Comparison of ENCODE assay signal across 14 mouse cellular contexts in the genomic region with DNA sequence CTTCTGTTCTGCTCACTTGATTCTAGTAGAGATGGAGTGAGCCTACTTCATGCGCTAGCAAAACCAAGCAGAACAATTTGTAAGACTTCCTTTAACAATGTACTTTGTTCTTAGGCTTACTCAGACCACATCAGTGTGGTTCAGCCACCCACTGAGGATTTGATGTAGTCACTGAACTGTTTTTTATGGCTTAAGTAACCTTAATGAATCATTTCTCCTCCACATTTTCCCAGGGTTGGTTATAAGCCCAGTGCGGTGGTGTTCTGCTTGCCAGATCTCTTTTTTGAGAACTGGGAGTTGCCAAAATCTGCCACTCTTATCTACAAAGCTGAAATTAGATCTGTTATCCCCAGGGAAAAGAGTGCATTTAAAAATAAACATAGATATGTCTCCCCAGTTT. TPM values are rescaled to one million over a fixed set of nuclear protein-coding genes. Genes with fewer than 3 reads are reported as not detected.
A peak's percentile ranks its signal among the peaks of the same experiment; 100 is the strongest.
DNase-seq lines count a peak whose midpoint lies in the region; ATAC-seq lines count a peak whose summit lies in the region.
"Had no signal": no experiment of that assay in that cellular context is flagged by ENCODE, and none has a peak within 500 bp of the region (broad histone marks: within the 10 kb centered on the region; RNA-seq: fewer than 3 reads in every experiment).

No protein-coding gene starts in this region.

- H3K4me3 ChIP-seq in heart, embryonic 11.5 days (ENCODE audit: low read depth, low read length) = no peak overlapping the region
- H3K4me3 ChIP-seq: embryonic facial prominence, embryonic 10.5 days; forebrain, embryonic 15.5 days had no signal

- no peak overlapping the region for H3K4me2 ChIP-seq in heart, embryonic 11.5 days
- H3K4me2 ChIP-seq: forebrain, embryonic 15.5 days had no signal

- H3K4me1 ChIP-seq in heart, embryonic 11.5 days (ENCODE audit: control insufficient read depth, insufficient read depth, low read length) = no peaks in the 10 kb centered on the region
- H3K4me1 ChIP-seq: embryonic facial prominence, embryonic 10.5 days; forebrain, embryonic 15.5 days had no signal

- no peaks in the 10 kb centered on the region for H3K9me3 ChIP-seq in heart, embryonic 11.5 days (replicated peaks; ENCODE audit: control insufficient read depth, low read length)
- H3K9me3 ChIP-seq: embryonic facial prominence, embryonic 10.5 days; forebrain, embryonic 15.5 days had no signal

- intact Hi-C loops in heart, postnatal 10 days (cut with DNase I) = no loop called here

- H3K9ac ChIP-seq in heart, embryonic 11.5 days (ENCODE audit: low read depth, low read length) = no peak overlapping the region
- H3K9ac ChIP-seq: forebrain, embryonic 15.5 days had no signal

- WGBS in heart, embryonic 11.5 days (ENCODE audit: insufficient replicate concordance) = 77% methylated on average over 2 of the region's 2 CpGs

- peak; percentile 23 to 33 for DNase-seq in heart, adult 9 months (ENCODE audit: low spot score in 2 of 2)
- DNase-seq in ovary, adult 18-20 months (ENCODE audit: low spot score) = peak; percentile 47
- no peak for DNase-seq in ovary, postnatal 36 days (ENCODE audit: low spot score)
- DNase-seq in adrenal gland, postnatal 14 days = peak; percentile 45
- peak; percentile 12 to 17 for DNase-seq in heart, postnatal 10 days
- no peak for DNase-seq in lung, postnatal 14 days
- DNase-seq: cerebellum, adult 9-10 months; lung, adult 18-20 months; retina, postnatal 1 day had no signal

- H3K27me3 ChIP-seq in heart, embryonic 11.5 days (ENCODE audit: control insufficient read depth, insufficient read depth, low read length) = no peaks in the 10 kb centered on the region
- H3K27me3 ChIP-seq: forebrain, embryonic 15.5 days had no signal

- no peak overlapping the region for H3K27ac ChIP-seq in heart, embryonic 11.5 days (ENCODE audit: low read depth, low read length)
- H3K27ac ChIP-seq: embryonic facial prominence, embryonic 10.5 days; forebrain, embryonic 15.5 days had no signal

- no peak for ATAC-seq in heart, embryonic 11.5 days (replicated peaks; ENCODE audit: insufficient number of reproducible peaks, low FRiP score, low TSS enrichment)
- ATAC-seq: forebrain, embryonic 15.5 days; intestine, postnatal 0 days had no signal

- peaks cover 23% of the 10 kb centered on the region for H3K36me3 ChIP-seq in heart, embryonic 11.5 days (ENCODE audit: control insufficient read depth, insufficient read depth, low read length)

RNA-seq across cellular contexts. Expression of gene Blmh, which starts 28.9 kb away (rescaled TPM):
- 89.0 and 111 TPM in 2 replicates for polyA plus RNA-seq in heart, embryonic 11.5 days (2014; fragmentation: Nextera tagmentation; extraction: Ambion mirVana)
- total RNA-seq in adrenal gland, postnatal 14 days (2021) = 54.2 and 56.1 TPM in 2 replicates
- total RNA-seq in heart, postnatal 10 days (2021) = 10 to 100 TPM; 54.8 to 64.8 TPM

RNA-seq across cellular contexts. Expression of gene Slc6a4, which starts 44.9 kb away (rescaled TPM):
- polyA plus RNA-seq in heart, embryonic 11.5 days (2014; fragmentation: Nextera tagmentation; extraction: Ambion mirVana) = 1.5 and 2.2 TPM in 2 replicates
- total RNA-seq in adrenal gland, postnatal 14 days (2021) = 37.1 and 38.4 TPM in 2 replicates
- total RNA-seq in heart, postnatal 10 days (2021) = 1 to 10 TPM in 1 of 2 experiments, under 1 TPM in 1; 0.60 to 1.3 TPM

RNA-seq across cellular contexts. Expression of gene Tmigd1, which starts 51.6 kb away (rescaled TPM):
- 0.23 TPM in 1 of 2 replicates, not detected in the other for polyA plus RNA-seq in heart, embryonic 11.5 days (2014; fragmentation: Nextera tagmentation; extraction: Ambion mirVana)
- total RNA-seq in adrenal gland, postnatal 14 days (2021) = 0.78 and 1.3 TPM in 2 replicates
- under 1 TPM; 0.24 to 0.55 TPM for total RNA-seq in heart, postnatal 10 days (2021)
- total RNA-seq: left cerebral cortex, postnatal 36 days had no signal
- polyA plus RNA-seq: embryonic facial prominence, embryonic 10.5 days; forebrain, embryonic 15.5 days had no signal

Comparison
In these comparisons a context has a peak if more than half of its experiments do, and no peak if none do; other contexts are left out.
1. DNase-seq: peak in heart, adult 9 months (2 of 2), ovary, adult 18-20 months (single experiment), adrenal gland, postnatal 14 days (single experiment) and heart, postnatal 10 days (2 of 2); none in ovary, postnatal 36 days (single experiment) and lung, postnatal 14 days (single experiment).
2. RNA of gene Slc6a4, which starts 44.9 kb away (total RNA-seq): 37.1 to 38.4 TPM in adrenal gland, postnatal 14 days; 0.60 to 1.3 TPM in heart, postnatal 10 days; every median in the first group is over 10 times any median in the second.